Mouse (Mus musculus) stomach, embryonic 16.5 days (tissue): ENCODE data around the gene Celf3. TPM values are rescaled to one million over a fixed set of nuclear protein-coding genes. Genes with fewer than 3 reads are reported as not detected.
A peak's percentile ranks its signal among the peaks of the same experiment; 100 is the strongest.

Source experiments
- ATAC-seq: fragments of 200-750 bp; cut with Nextera tagmentation; 2 replicates; pipeline ENCODE4 v1.8.0; 2017; ENCODE audit warnings: moderate number of reproducible peaks, moderate TSS enrichment; ENCODE audit not compliant: insufficient read depth, low FRiP score
- H3K27ac ChIP-seq: fragments of 300-500 bp; sonication (generic); 2 replicates; pipeline ENCODE4 v1.5.1; 2014; ENCODE audit warnings: low read length
- H3K27me3 ChIP-seq: fragments of 300-500 bp; sonication (generic); 2 replicates; pipeline ENCODE4 v1.6.1; 2014; ENCODE audit warnings: low read length, control low read depth, mixed read lengths; ENCODE audit not compliant: control insufficient read depth, insufficient read depth
- H3K36me3 ChIP-seq: fragments of 300-500 bp; sonication (generic); 2 replicates; pipeline ENCODE4 v1.6.1; 2014; ENCODE audit warnings: low read length; ENCODE audit not compliant: control insufficient read depth, insufficient read depth
- H3K4me1 ChIP-seq: fragments of 300-500 bp; sonication (generic); 2 replicates; pipeline ENCODE4 v1.6.1; 2014; ENCODE audit warnings: low read length, control low read depth, mixed read lengths; ENCODE audit not compliant: control insufficient read depth, insufficient read depth
- H3K4me2 ChIP-seq: fragments of 300-500 bp; sonication (generic); 2 replicates; pipeline ENCODE4 v1.6.1; 2014; ENCODE audit warnings: low read depth, low read length, mixed read lengths
- H3K4me3 ChIP-seq: fragments of 300-500 bp; sonication (generic); replicated peaks from 2 replicates; pipeline ENCODE4 v1.5.1; 2014; ENCODE audit warnings: mild to moderate bottlenecking, low read length
- H3K9ac ChIP-seq: fragments of 300-500 bp; sonication (generic); 2 replicates; pipeline ENCODE4 v1.6.1; 2014; ENCODE audit warnings: low read length
- H3K9me3 ChIP-seq: fragments of 300-500 bp; sonication (generic); replicated peaks from 2 replicates; pipeline ENCODE4 v1.6.1; 2016; ENCODE audit warnings: low read length, control low read depth; ENCODE audit not compliant: control insufficient read depth
- WGBS: fragments of 180-500 bp; shearing (Covaris S2); extraction: QIAGEN DNeasy Blood & Tissue Kit; methylation state at CpG from one replicate; pipeline ENCODE4 v1.1.7; 2014; 5-methylcytosine and 5-hydroxymethylcytosine counted together
- polyA plus RNA-seq: library from polyadenylated mRNA; unstranded; fragments of >200 nt; fragmentation: Nextera tagmentation; extraction: Ambion mirVana; gene quantifications from 2 replicates; pipeline ENCODE4 v1.2.1, GENCODE M21; 2015

Celf3 gene
- polyA plus RNA-seq: 14.2 and 19.3 TPM in 2 replicates

- H3K4me2 ChIP-seq: 0 out of 2 replicates have a peak within 1 kb of the TSS, but pooled peaks have one; percentile 43
- H3K27me3 ChIP-seq: peaks cover 4% of the 10 kb centered on the region; the same call in 1 of the 2 replicates
- peak; percentile 25; the same call in 1 of the 2 replicates for ATAC-seq
- no peak within 1 kb of the TSS for H3K27ac ChIP-seq
- peak within 1 kb of the TSS; percentile 11; the same call in 1 of the 2 replicates for H3K4me3 ChIP-seq
- no peaks in the 10 kb centered on the region for H3K9me3 ChIP-seq
- no peaks in the 10 kb centered on the region for H3K36me3 ChIP-seq
- H3K4me1 ChIP-seq: 0 out of 2 replicates have a peak, but pooled peaks cover 3% of the 10 kb centered on the region
- no peak within 1 kb of the TSS for H3K9ac ChIP-seq
- 2% methylated on average over 14 of the region's 14 CpGs for WGBS
These were observed at the start of gene Celf3 for GRCm38 (mm10) chr3:94477981-94478422. Gene Celf3 (plus strand): TSS chr3:94478295.

GRCm38 (mm10) chr3:94430980-94431379 is 47.1 kb upstream of the Celf3 start:
- no peaks in the 10 kb centered on the region for H3K36me3 ChIP-seq
- H3K4me1 ChIP-seq: no peaks in the 10 kb centered on the region
- H3K9me3 ChIP-seq: no peaks in the 10 kb centered on the region
- no peaks in the 10 kb centered on the region for H3K27me3 ChIP-seq
- WGBS: 67% methylated on average over 2 of the region's 2 CpGs
- no peak for ATAC-seq
- no peak overlapping the region for H3K4me3 ChIP-seq
- H3K27ac ChIP-seq: no peak overlapping the region
- no peak overlapping the region for H3K9ac ChIP-seq
- no peak overlapping the region for H3K4me2 ChIP-seq

GRCm38 (mm10) chr3:94434305-94434704 is 43.8 kb upstream of the Celf3 start:
- H3K4me2 ChIP-seq: no peak overlapping the region
- no peaks in the 10 kb centered on the region for H3K9me3 ChIP-seq
- no peaks in the 10 kb centered on the region for H3K27me3 ChIP-seq
- ATAC-seq: no peak
- H3K36me3 ChIP-seq: no peaks in the 10 kb centered on the region
- H3K9ac ChIP-seq: no peak overlapping the region
- no peak overlapping the region for H3K27ac ChIP-seq
- H3K4me3 ChIP-seq: no peak overlapping the region
- 59% methylated on average over 2 of the region's 2 CpGs for WGBS
- no peaks in the 10 kb centered on the region for H3K4me1 ChIP-seq

GRCm38 (mm10) chr3:94436420-94436819 is 41.7 kb upstream of the Celf3 start:
- Histone ChIP-seq H3K4me2 (no peak overlapping the region), H3K27me3 (no peaks in the 10 kb centered on the region; the same call in 1 of the 2 replicates), H3K27ac (no peak overlapping the region), H3K4me3 (no peak overlapping the region), H3K9ac (no peak overlapping the region), H3K36me3 (no peaks in the 10 kb centered on the region), H3K4me1 (no peaks in the 10 kb centered on the region), H3K9me3 (no peaks in the 10 kb centered on the region)
- 82% methylated on average over 9 of the region's 9 CpGs for WGBS
- no peak for ATAC-seq

GRCm38 (mm10) chr3:94441182-94441581 is 36.9 kb upstream of the Celf3 start:
- Histone ChIP-seq H3K27me3 (no peaks in the 10 kb centered on the region; the same call in 1 of the 2 replicates), H3K4me3 (no peak overlapping the region), H3K4me1 (no peaks in the 10 kb centered on the region), H3K36me3 (peaks cover 4% of the 10 kb centered on the region; the same call in 1 of the 2 replicates), H3K4me2 (no peak overlapping the region), H3K9me3 (no peaks in the 10 kb centered on the region), H3K9ac (no peak overlapping the region), H3K27ac (no peak overlapping the region)
- no peak for ATAC-seq
- WGBS: 40% methylated on average over 3 of the region's 3 CpGs

- under 1% methylated on average over 39 of the region's 39 CpGs for WGBS
- no peaks in the 10 kb centered on the region; the same call in 1 of the 2 replicates for H3K27me3 ChIP-seq
- H3K9ac ChIP-seq: peak within 1 kb of the TSS; percentile 95
- peak within 1 kb of the TSS; percentile 91 for H3K4me3 ChIP-seq
- ATAC-seq: peak; percentile 97
- peaks cover 14% of the 10 kb centered on the region for H3K36me3 ChIP-seq
- H3K9me3 ChIP-seq: no peaks in the 10 kb centered on the region
- H3K4me1 ChIP-seq: no peaks in the 10 kb centered on the region
- H3K27ac ChIP-seq: peak within 1 kb of the TSS; percentile 63
- peak within 1 kb of the TSS; percentile 65 for H3K4me2 ChIP-seq
These were observed 35.0 kb upstream of the Celf3 start, which contains the start of gene Mrpl9 for GRCm38 (mm10) chr3:94442951-94443596. Gene Mrpl9 (plus strand): TSS chr3:94443318.

- H3K4me3 ChIP-seq: peak within 1 kb of the TSS; percentile 91
- H3K27ac ChIP-seq: peak within 1 kb of the TSS; percentile 63
- peak; percentile 44; the same call in 1 of the 2 replicates for ATAC-seq
- no peaks in the 10 kb centered on the region; the same call in 1 of the 2 replicates for H3K27me3 ChIP-seq
- peak within 1 kb of the TSS; percentile 95 for H3K9ac ChIP-seq
- under 1% methylated on average over 24 of the region's 24 CpGs for WGBS
- H3K36me3 ChIP-seq: peaks cover 17% of the 10 kb centered on the region
- H3K4me2 ChIP-seq: peak within 1 kb of the TSS; percentile 65
- H3K4me1 ChIP-seq: no peaks in the 10 kb centered on the region
- H3K9me3 ChIP-seq: no peaks in the 10 kb centered on the region
These were observed 34.5 kb upstream of the Celf3 start, which contains the start of gene Oaz3 for GRCm38 (mm10) chr3:94443597-94443964. Gene Oaz3 (minus strand): TSS chr3:94443915.

- 91% methylated on average over 2 of the region's 2 CpGs for WGBS
- Histone ChIP-seq H3K9me3 (no peaks in the 10 kb centered on the region), H3K9ac (no peak overlapping the region), H3K4me1 (no peaks in the 10 kb centered on the region), H3K36me3 (peaks cover 21% of the 10 kb centered on the region), H3K27me3 (no peaks in the 10 kb centered on the region), H3K4me3 (no peak overlapping the region), H3K4me2 (no peak overlapping the region), H3K27ac (no peak overlapping the region)
- no peak for ATAC-seq
These were observed 28.7 kb upstream of the Celf3 start for GRCm38 (mm10) chr3:94449377-94449776.

- Histone ChIP-seq H3K4me3 (peak overlapping the region; percentile 36), H3K27ac (no peak overlapping the region), H3K4me1 (peaks cover 3% of the 10 kb centered on the region; the same call in 1 of the 2 replicates), H3K36me3 (no peaks in the 10 kb centered on the region), H3K4me2 (peak overlapping the region; percentile 58), H3K9ac (peak overlapping the region; percentile 60), H3K27me3 (no peaks in the 10 kb centered on the region), H3K9me3 (0 out of 2 replicates have a peak, but pooled peaks cover 5% of the 10 kb centered on the region)
- peak; percentile 92 for ATAC-seq
- under 1% methylated on average over 12 of the region's 12 CpGs for WGBS
These were observed 21.5 kb upstream of the Celf3 start for GRCm38 (mm10) chr3:94456529-94457000.
